Mouse (Mus musculus) gastrocnemius, adult 2 months (tissue): Measurements from ENCODE around the gene Srrm1. TPM values are rescaled to one million over a fixed set of nuclear protein-coding genes. Genes with fewer than 3 reads are reported as not detected.

Source experiments
- DNase-seq: peaks from one replicate; pipeline ENCODE4 v3.0.0; 2022
- H3K27ac ChIP-seq: fragments of 200-600 bp; 2 replicates; pipeline ENCODE4 v1.8.1; 2022; ENCODE audit warnings: mild to moderate bottlenecking
- H3K4me3 ChIP-seq: fragments of 200-600 bp; 2 replicates; pipeline ENCODE4 v1.8.1; 2022; ENCODE audit warnings: mild to moderate bottlenecking, moderate library complexity
- CTCF ChIP-seq: fragments of 200-600 bp; IDR thresholded peaks from 2 replicates; pipeline ENCODE4 v1.8.1; 2022; ENCODE audit warnings: antibody characterized with exemption, mild to moderate bottlenecking, moderate library complexity
- intact Hi-C: fragments of 180-260 bp; cut with DNase I; formaldehyde crosslinking; loops from one replicate; pipeline ENCODE4 v1.15.1; 2025
- total RNA-seq, 2 experiments: library from RNA; stranded (reverse); gene quantifications; 2 replicates each; pipeline ENCODE4 v1.2.3; 2021

Srrm1 gene
- total RNA-seq, 2 experiments from 2014 or later = 68.8 to 71.7 TPM

GRCm38 (mm10) chr4:135274761-135275160 is 78.4 kb downstream of the Srrm1 start:
- no peak for DNase-seq
- no peak overlapping the region for H3K4me3 ChIP-seq
- H3K27ac ChIP-seq = no peak overlapping the region
- intact Hi-C loops = loop anchor here (5.0 kb wide), 1 partner anchor 33 kb away; no protein-coding TSS in a partner anchor
- TF ChIP-seq CTCF = no peak

GRCm38 (mm10) chr4:135273307-135273682 is 79.8 kb downstream of the Srrm1 start:
- no peak for DNase-seq
- TF ChIP-seq CTCF = no peak
- intact Hi-C loops = loop anchor here (5.0 kb wide), 1 partner anchor 34 kb away; no protein-coding TSS in a partner anchor
- peak overlapping the region; percentile 93 for H3K27ac ChIP-seq
- peak overlapping the region; percentile 76 for H3K4me3 ChIP-seq

- peak; percentile 34 for TF ChIP-seq CTCF
- peak; percentile 100 for DNase-seq
- Histone ChIP-seq H3K27ac (peak within 1 kb of the TSS; percentile 94), H3K4me3 (peak within 1 kb of the TSS; percentile 99)
- intact Hi-C loops = loop anchor here (5.0 kb wide), 1 partner anchor 35 kb away; no protein-coding TSS in a partner anchor
These were observed 80.3 kb downstream of the Srrm1 start, which contains the start of gene Clic4 for GRCm38 (mm10) chr4:135272640-135273306. Gene Clic4, minus strand, starts transcription at chr4:135272814.

- TF ChIP-seq CTCF = peak; percentile 40; the same call in 1 of the 2 replicates
- Histone ChIP-seq H3K27ac (peak overlapping the region; percentile 94), H3K4me3 (peak overlapping the region; percentile 99)
- DNase-seq = peak; percentile 79
- intact Hi-C loops = loop anchor here (2.0 to 5.0 kb wide), 2 partner anchors 17 to 35 kb away; no protein-coding TSS in a partner anchor
These were observed 81.1 kb downstream of the Srrm1 start for GRCm38 (mm10) chr4:135271881-135272616.

- H3K4me3 ChIP-seq = peak overlapping the region; percentile 99
- intact Hi-C loops = loop anchor here (2.0 to 5.0 kb wide), 2 partner anchors 17 to 36 kb away; no protein-coding TSS in a partner anchor
- no peak for TF ChIP-seq CTCF
- DNase-seq = peak; percentile 48
- H3K27ac ChIP-seq = peak overlapping the region; percentile 94
These were observed 81.7 kb downstream of the Srrm1 start for GRCm38 (mm10) chr4:135271419-135271828.

Other genes starting within 250 kb of the Srrm1 start
- gene Runx3, start 232.7 kb downstream of the Srrm1 start, total RNA-seq = under 1 TPM in 1 of 2 experiments, not detected in 1; 0.17 TPM
- gene Clic4, start 80.5 kb downstream of the Srrm1 start, total RNA-seq = 10 to 100 TPM; 16.9 to 33.9 TPM
- 1 to 10 TPM; 1.5 TPM for gene Ncmap, start 44.9 kb upstream of the Srrm1 start, total RNA-seq
- gene Rcan3, start 80.5 kb upstream of the Srrm1 start, total RNA-seq = 1 to 10 TPM; 3.1 to 4.0 TPM
- not detected for gene Stpg1, start 141.5 kb upstream of the Srrm1 start, total RNA-seq
- 10 to 100 TPM; 17.3 to 18.4 TPM for gene Nipal3, start 141.7 kb upstream of the Srrm1 start, total RNA-seq
- not detected for gene Grhl3, start 220.3 kb upstream of the Srrm1 start, total RNA-seq